Mouse (Mus musculus) heart, adult 8-10 months (tissue): ENCODE results near the gene Calm5. TPM values are rescaled to one million over a fixed set of nuclear protein-coding genes. Genes with fewer than 3 reads are reported as not detected.
"Not testable (repeated sequence)": the region's sequence is repeated elsewhere in the genome, so short reads cannot be mapped to it uniquely, and the experiment has no call there.

ENCODE experiments used
- DNase-seq: peaks from one replicate; pipeline ENCODE4 v3.0.0; 2022; ENCODE audit warnings: low spot score
- total RNA-seq, 4 experiments: library from RNA; stranded (reverse); gene quantifications; 2 replicates each; pipeline ENCODE4 v1.2.4; 2022

Gene Calm5
- total RNA-seq, 4 experiments from 2014 or later: not detected

DNA sequence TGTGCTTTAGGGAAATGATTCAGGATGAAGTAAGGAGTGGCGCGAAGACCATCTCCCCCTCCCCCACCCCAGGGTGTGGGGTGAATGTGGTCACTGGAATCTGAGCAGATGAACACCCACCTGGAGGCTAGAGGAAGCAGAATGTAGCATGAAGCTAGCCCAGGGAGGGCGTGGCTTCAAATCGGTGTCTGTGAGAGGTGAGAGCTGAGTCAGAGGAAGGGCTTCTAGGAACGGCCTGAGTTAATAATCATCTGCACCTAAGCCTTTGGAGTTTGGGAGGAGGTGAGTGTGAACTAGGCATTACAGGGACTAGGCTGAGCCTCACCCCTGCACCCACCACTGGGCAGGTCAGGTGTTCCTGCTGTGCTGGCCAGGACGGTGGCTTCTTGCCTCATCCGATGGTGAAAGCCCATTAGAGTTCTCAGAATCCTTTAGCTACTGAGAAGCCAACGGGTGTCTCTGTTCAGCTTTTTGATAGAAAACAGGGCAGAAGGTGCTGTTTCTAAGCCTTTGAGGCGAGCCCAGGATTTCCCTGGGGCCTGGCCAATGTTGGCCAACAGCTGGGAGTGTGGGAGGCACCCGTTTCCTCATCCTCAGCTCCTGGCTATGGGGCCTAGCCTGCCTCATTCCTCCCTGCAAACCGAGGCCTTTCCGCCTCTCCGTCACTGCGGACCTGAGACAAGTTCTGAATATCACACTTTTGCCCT lies 11.8 kb downstream of the Calm5 start:
- DNase-seq: peak; percentile 28

DNA sequence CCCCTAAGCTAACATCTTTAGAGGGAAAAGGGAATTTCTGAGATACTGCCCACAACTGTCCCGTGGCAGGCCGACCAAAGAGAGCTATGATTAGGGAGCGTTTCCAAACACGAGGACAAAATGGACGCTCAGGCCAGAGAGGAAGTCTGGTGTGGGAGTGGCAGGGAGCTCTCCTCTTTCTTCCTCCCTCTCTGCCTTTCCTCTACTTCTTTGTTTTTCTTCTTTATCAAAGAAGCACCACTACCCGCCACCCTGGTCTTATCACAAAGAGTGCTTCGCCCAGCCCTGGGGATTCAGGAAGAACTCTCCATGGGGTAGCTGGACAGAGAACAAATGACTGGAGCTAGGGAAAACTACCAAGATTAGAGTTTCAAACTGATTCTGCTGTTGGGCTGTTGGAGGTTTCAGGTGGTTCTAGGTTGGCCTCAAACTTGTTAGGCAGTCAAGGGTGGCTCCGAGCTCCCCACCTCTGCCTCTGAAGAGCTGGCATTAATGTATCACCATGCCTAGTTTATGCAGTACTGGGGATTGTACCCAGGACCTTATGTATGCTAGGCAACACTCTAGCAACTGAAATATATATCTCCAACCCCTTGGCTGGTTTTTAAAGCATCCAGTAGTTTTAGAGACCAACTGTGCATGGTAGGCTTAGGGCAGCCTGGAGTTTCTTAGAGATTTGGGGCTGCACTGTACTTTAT lies 12.5 kb downstream of the Calm5 start:
- DNase-seq: no peak

DNA sequence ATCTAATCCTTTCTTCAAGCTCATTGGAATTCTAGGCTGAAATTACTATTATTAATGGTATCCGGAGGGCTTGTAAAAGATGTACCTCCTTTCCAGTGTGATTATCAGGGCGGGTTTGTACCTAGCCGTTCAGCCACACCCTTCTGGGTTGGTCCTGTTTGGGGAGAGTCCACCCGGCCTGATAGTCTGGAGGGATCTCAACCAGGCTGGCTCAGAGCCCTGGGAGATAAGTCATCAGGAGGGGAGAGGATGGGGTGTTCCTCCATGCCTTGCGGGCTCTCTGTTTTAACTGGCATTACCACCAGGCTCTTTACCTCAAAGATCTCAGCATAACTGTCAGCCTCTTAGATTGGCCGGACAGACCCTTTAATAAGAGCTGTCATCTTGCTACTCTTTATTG lies 13.2 kb downstream of the Calm5 start:
- no peak for DNase-seq

DNA sequence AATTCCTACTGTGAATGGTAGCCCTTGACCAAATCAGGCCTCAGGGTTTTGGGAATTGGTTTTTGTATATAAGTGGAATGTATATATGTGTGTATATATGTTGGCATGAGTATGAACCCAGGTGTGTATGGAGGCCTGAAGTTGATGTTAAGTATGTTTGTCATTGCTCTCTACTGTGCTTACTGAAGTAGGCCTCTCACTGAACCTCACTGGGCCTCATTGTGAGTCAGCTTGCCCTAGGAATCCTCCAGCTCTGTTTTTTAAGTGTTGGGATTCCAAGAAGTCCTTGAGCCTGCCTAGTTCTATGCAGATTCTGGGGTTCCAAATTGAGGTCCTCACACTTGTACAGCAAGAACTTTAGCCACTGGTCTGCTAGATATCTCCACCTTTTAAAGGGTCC lies 15.9 kb downstream of the Calm5 start:
- no peak for DNase-seq

DNA sequence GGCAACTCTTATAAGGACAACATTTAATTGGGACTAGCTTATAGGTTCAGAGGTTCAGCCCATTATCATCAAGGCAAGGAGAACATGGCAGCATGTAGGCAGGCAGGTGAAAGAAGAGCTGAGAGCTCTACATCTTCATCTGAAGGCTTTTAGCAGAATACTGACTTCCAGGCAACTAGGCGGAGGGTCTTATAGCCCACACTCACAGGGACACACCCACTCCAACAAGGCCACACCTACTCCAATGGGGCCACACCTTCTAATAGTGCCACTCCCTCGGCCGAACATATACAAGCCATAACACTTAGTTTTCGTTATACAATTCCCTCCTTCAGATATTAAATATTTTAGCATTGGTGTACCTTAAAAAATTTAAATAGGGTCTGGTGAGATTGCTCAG lies 18.9 kb downstream of the Calm5 start:
- no peak for DNase-seq

DNA sequence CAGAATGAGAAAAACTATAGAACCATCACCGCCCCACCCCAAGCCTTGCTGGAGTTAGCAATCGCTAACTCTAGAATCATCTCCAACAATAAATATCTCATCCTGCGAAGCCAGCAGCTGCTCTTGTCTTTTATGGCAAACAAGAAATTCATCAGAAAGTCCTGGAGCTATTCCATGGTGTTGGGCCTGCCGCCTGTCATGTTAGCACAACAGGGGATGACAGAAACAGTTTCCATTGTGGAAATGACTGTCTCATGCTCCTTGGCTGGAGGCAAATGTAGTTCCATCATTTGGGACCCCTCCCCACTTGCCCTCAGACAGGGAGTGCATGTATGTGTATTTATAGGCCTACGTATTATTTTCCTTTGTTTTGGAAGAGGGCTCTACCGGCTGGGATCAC lies 22.5 kb downstream of the Calm5 start:
- DNase-seq: no peak

DNA sequence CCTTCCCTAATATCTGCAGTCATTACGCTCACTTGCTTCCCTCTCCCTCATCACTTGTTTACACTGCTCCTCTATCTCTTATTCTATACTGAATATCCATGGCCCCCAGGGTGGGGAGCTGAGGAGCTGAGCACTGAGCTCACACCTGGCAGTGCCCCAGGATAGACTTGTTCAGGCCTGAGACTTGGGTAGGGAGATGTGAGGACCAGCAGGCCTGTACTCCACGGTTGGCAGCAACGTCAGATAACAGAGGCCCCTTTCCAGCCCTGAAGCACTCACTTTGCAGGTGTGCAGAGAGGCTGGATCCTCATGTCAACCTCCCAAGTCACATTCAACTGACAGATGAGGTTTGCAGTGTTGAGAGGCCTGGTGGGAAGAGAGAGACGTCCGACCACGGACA lies 23.2 kb downstream of the Calm5 start:
- no peak for DNase-seq

DNA sequence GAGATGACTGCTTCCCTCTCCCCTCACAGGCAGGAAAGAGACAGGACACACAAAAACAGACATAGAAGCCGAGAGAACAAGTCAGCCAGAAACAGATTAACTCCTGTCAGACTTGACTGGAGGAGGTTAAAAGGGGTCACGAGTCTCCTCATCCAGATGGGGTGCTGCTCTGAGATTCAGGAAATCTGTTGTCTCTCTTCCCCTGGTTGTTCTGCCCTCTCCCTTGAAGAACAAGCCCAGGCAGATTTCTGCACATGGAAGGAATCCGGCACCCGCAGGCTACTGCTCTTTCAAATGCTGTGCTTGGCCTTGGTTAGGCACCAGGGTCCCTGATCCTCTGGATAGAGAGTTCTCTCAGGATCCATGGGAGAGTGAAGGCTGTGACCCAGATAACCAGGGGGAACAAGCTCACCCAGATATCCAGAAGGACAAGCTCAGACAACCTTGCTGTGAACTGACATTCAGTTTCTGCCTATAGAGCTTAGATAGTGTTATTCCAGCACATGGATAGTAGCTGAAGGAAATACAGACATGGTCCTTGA lies 23.8 kb downstream of the Calm5 start:
- DNase-seq: no peak

DNA sequence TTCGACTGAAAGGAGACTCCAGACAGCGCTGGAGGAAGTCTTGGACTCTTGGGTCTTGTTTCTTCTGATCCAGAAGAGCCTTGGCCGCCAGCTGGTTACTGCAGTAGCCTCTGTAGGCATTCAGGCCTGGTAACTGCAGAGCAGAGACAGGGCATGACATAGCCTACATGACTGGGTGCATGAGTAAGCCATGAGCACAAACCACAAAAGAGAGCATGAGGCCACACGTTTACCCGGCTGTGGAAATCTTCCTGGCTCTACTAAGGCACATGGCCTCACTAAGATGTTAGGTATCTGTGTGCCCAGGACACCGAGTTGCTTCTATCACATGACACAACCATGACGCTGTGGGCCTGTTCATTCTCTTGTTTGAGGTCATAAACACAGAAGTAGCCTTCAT lies 32.7 kb downstream of the Calm5 start:
- no peak for DNase-seq

DNA sequence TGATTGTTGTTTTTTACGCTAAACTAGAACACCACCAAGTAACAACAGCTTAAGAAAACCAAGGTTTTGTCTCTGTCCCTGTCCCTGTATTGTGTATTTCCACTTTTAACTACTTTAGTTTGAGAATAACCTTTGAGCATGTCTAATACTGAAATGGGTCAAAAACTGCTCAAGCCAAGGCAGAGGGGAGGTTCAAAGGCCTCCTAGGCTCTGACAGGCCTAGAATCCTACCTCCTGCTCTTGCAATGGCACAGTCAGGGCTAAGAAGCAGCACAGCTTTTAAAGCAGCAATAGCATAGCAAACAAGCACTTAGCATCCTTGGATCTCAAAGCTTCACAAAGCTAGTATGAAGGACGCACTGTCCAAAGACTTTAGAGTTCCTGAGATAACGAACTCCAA lies 35.1 kb downstream of the Calm5 start:
- no peak for DNase-seq

DNA sequence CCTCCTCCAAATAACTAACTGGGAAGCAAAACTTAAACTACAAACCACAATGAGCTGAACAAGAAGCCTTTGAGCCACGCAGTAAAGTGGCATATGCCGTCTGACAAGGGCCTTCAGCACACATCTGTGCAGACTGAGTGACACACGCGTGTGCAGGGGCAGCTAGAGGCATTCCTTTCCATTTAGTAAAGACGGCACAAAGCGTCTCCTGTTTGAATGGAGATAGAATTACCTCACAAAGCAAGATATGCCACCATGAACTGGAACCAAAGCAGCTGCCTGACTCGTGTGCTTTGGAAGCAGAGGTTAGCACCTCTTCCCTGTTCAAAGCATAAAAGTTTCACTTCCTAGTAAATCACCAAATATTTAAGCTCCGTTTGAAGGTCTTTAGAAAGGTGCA lies 36.1 kb downstream of the Calm5 start:
- DNase-seq: no peak

DNA sequence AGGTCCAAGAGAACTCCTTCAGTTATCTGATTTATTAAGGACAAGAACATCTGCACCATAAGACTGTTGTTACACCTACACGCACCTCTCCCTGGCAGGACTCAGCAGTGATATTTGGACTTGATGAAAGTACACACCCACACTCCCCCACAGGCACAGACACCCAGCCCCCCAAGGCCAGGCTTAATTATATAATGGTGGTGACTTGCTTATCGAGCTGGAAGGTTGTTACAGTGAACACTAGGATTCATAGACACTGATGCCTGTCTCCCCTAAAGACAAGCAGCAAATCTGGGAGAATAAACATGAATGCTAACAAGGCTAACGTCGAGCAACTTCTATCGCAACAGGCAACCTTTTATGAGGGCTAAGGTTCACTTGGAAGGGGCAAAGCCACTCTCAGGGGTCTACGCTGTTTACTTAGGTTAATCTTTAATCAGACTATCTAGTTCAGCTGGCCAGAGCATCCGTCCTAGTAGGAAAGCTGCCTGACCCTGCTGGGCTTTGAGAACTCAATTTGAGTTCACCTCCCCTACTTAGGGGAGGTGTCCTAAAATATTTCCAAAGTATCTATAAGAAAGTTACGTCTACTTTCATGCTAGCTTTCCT lies 37.6 kb downstream of the Calm5 start:
- DNase-seq: no peak

DNA sequence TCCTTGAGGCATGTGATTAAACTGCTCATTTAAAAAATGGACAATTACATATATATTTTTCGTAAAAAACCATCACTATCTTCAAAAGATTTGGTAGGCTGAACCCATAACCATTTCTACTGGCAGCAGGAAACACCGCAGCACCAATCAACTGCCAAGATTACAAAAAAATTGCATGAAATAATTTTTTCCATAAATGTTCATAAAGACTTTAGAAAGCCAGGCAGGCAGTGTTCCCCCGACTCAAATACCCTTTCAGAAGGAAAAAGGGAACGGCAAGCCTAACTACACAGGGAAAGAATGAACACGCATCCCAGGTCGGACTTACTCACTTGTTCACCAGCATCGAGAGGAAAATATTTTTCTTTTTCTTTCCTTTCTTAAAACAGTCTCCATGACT lies 38.6 kb downstream of the Calm5 start:
- DNase-seq: no peak

DNA sequence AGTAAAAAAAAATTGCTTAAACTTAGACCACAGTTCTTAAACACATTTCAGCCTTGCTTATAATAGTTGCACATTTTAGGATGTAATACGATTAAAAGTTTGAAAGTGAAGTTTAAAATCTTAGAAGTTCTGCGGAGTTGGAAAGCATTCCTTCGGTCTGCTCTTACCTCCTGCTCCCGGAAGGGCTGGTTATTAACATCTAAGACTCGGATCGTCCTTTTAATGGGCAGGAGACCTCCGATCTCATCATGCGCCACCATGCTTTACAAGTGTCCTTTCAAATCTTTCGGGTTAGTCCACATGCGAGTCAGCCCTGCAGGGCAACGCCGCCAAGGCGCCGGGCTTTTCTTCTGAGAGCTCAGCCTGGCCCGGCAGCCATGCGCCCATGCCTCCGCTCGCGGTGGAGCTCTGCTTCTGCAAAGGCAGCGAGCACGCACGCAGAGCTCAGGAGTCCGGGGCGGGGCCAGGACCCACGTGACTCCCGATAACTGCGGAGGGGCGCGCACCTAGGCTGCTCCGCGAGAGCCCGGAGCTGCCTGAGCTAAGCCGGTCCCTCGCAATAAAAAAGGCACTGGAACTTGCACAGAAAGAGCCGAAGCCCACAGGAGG lies 39.3 kb downstream of the Calm5 start:
- DNase-seq: peak; percentile 86

DNA sequence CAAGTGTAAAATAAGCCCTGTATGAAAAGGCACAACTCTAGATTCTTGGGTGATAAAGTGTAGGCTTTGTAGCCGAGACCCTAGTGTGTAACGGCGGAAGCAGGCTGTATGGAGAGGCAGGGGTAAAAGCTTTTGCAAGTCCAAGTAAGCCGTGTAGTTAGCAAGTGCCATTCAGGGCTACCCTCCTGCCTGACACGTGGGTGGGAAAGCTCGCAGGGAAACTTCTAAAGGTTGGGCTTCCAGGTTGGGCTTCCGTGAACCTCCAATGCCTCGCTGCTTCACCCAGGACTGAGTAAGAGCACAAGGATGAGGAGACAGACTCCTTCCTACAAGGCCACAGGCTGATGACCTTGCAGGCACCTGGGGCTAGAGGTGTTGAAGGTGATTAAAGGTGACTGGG lies 40.6 kb downstream of the Calm5 start:
- DNase-seq: no peak

DNA sequence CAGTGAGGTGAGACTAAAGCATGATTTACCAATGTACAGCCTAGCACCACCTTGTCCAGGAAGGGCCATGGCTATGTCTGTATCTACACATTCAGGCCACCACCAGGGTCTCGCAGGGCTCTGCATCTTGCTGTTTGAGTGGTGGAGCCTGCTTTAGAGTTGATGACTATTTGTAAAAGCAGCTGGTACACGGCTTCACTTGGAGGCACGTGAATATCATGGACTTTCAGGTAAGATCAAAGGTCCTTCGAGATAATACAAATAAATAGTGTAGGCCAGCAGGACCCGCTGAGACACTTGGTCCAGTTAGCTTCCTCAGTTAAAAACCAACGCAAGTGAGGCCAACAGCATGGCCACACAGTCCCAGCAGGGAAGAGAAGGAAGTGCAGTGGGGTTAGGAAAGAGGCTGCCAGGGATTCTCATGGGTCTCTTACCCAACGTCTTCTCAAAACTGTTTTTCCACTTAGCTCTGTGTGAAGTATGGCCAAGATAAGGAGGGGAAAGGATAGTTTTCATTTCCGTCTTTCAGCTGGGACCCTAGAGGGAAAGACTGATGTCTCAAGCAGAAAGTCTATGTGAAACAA lies 41.5 kb downstream of the Calm5 start:
- no peak for DNase-seq

DNA sequence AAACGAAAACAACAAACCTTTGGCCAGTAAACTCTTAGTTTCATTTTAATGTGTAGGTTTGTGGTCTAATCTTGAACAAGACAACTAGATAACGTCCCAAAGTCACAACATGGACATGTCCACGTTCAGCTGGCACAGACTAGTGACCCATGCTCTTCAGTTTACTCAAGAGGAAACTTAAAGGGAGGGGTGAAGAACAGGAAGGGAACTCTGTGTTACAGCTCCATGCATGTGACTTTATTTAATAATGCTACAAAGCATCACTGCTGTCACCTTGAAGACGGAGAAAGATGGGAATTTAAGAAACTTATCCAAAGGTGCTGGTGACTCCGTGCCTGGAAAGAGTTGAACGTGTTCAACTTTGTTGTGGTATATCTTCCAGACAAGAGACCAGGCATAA lies 42.1 kb downstream of the Calm5 start:
- DNase-seq: no peak

DNA sequence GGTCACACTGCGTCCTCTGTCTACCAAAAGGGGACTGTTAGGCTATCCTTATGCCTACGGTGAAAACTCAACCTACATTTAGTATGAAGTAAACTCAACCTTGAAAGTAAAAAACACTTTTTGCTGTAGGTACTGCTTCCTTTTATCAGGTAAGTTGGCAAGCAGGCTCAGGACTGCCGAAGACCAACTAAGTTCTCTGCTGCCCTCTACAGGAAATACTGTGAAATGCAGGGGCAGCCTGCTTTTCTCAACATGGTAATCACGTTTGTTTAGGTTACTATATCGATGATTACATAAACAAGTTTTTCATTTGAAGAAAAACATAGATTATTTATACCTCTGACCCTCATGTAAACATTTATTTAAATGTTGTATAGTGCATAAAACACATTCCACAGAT lies 42.9 kb downstream of the Calm5 start:
- DNase-seq: peak; percentile 81

DNA sequence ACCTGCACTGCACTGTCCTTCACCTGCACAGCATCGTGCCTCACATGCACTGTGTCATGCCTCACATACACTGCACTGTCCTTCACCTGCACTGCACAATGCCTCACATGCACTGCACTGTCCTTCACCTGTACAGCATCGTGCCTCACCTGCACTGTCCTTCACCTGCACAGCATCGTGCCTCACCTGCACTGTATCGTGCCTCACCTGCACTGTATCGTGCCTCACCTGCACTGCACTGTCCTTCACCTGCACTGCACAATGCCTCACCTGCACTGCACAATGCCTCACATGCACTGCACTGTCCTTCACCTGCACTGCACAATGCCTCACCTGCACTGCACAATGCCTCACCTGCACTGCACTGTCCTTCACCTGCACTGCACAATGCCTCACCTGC lies 44.2 kb downstream of the Calm5 start:
- DNase-seq: not testable (repeated sequence)

DNA sequence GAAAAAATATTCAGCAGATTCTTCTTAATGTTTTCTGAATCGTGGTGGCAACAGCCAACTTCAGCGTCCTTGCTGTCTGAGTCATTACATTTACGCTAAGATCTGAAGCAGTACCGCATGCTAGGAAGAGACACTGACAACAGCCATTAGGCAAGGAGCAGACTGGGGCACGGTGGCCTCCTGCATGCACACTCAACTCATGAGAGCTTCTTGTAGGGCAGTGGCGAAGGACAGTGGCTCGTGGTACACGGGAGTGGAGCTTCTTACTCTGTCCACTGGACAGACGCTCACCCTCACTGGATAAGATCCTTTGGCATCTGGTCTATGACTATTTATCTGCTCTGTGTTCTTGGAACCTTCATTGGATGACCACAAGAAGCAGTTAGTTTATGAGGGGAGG lies 45.3 kb downstream of the Calm5 start:
- DNase-seq: no peak
